Mouse (Mus musculus) lung, embryonic 15.5 days (tissue): ENCODE results near the gene Anp32e. TPM values are rescaled to one million over a fixed set of nuclear protein-coding genes. Genes with fewer than 3 reads are reported as not detected.
A peak's percentile ranks its signal among the peaks of the same experiment; 100 is the strongest.

Source experiments
- ATAC-seq: fragments of 200-750 bp; cut with Nextera tagmentation; 2 replicates; pipeline ENCODE4 v1.8.0; 2017; ENCODE audit warnings: moderate number of reproducible peaks, borderline replicate concordance; ENCODE audit not compliant: low FRiP score, low TSS enrichment; ENCODE audit errors: extremely low read depth
- H3K27ac ChIP-seq: fragments of 300-500 bp; sonication (generic); 2 replicates; pipeline ENCODE4 v1.5.1; 2015; ENCODE audit warnings: moderate library complexity, mild to moderate bottlenecking, inconsistent platforms
- H3K27me3 ChIP-seq: fragments of 300-500 bp; sonication (generic); 2 replicates; pipeline ENCODE4 v1.6.1; 2015; ENCODE audit warnings: inconsistent platforms
- H3K36me3 ChIP-seq: fragments of 300-500 bp; sonication (generic); 2 replicates; pipeline ENCODE4 v1.6.1; 2015; ENCODE audit warnings: inconsistent platforms
- H3K4me1 ChIP-seq: fragments of 300-500 bp; sonication (generic); 2 replicates; pipeline ENCODE4 v1.6.1; 2015; ENCODE audit warnings: inconsistent platforms
- H3K4me2 ChIP-seq: fragments of 300-500 bp; sonication (generic); 2 replicates; pipeline ENCODE4 v1.6.1; 2015; ENCODE audit warnings: inconsistent platforms, mild to moderate bottlenecking, moderate library complexity
- H3K4me3 ChIP-seq: fragments of 300-500 bp; sonication (generic); 2 replicates; pipeline ENCODE4 v1.5.1; 2015; ENCODE audit warnings: mild to moderate bottlenecking, inconsistent platforms
- H3K9ac ChIP-seq: fragments of 300-500 bp; sonication (generic); 2 replicates; pipeline ENCODE4 v1.6.1; 2015; ENCODE audit warnings: inconsistent platforms
- H3K9me3 ChIP-seq: fragments of 300-500 bp; sonication (generic); 2 replicates; pipeline ENCODE4 v1.6.1; 2016; ENCODE audit warnings: inconsistent platforms
- WGBS: fragments of 180-500 bp; shearing (Covaris S2); methylation state at CpG from one replicate; pipeline ENCODE4 v1.1.7; 2015; 5-methylcytosine and 5-hydroxymethylcytosine counted together
- polyA plus RNA-seq: library from polyadenylated mRNA; unstranded; fragments of >200 nt; fragmentation: Nextera tagmentation; extraction: Ambion mirVana; gene quantifications from 2 replicates; pipeline ENCODE4 v1.2.1, GENCODE M21; 2015

The Anp32e gene
- 222 and 233 TPM in 2 replicates for polyA plus RNA-seq

DNA sequence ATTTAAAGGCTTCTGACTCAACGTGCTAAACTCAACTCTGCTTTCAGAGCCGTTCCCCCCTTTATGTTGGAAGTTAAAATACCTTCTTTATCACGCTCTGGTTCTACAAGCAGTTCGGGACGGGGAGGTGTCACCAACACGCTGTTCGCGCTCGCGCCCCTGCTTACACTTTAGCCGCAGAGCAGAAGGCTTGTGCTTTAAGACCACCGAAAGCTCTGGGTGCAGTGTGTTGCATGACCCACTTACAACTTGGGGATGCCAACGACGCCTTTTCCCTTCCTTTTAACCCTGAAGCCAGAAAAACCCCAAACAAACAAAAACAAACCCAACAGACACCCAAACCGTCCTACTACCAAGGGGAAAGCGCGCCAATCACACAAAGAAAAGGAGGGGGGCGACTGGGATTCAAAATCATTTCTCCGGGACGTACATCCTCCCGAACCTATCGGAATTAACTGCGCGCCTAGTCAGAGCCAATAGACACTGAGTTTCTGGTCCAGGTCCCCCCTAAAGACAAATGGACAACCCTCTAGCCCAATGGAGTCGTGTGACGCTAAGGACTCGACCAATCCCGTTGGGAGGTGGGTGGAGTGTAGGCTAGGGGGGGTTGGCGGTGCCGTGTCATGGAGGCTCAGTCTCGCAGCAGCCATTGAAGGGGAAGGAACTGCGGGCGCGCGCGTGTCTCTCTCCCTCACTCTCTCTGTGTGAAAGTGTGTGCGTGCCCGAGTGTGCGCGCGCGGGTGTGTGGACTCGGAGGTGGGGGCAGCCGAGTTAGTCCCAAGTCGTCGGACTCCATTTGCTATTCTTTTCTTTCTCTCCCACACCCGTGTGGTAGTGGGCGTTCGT lies at the start of gene Anp32e:
Gene Anp32e (plus strand): TSS at position 589 of the 846 bp plus-strand sequence.
- Histone ChIP-seq H3K4me3 (peak within 1 kb of the TSS; percentile 74), H3K27ac (peak within 1 kb of the TSS; percentile 89), H3K36me3 (peaks cover 6% of the 10 kb centered on the region), H3K9ac (peak within 1 kb of the TSS; percentile 87), H3K9me3 (no peaks in the 10 kb centered on the region), H3K4me2 (peak within 1 kb of the TSS; percentile 61), H3K27me3 (no peaks in the 10 kb centered on the region), H3K4me1 (peaks cover 17% of the 10 kb centered on the region)
- under 1% methylated on average over 49 of the region's 49 CpGs for WGBS
- peak; percentile 100 for ATAC-seq

GRCm38 (mm10) chr3:95881979-95882815 lies 46.8 kb upstream of the Anp32e start, which contains the start of gene Ciart:
Ciart (minus strand) TSS chr3:95882251.
- peak; percentile 97 for ATAC-seq
- Histone ChIP-seq H3K9me3 (no peaks in the 10 kb centered on the region), H3K4me1 (peaks cover 18% of the 10 kb centered on the region), H3K36me3 (peaks cover 8% of the 10 kb centered on the region; the same call in 1 of the 2 replicates), H3K9ac (peak within 1 kb of the TSS; percentile 30), H3K4me3 (peak within 1 kb of the TSS; percentile 52), H3K27ac (0 out of 2 replicates have a peak within 1 kb of the TSS, but pooled peaks have one; percentile 42), H3K4me2 (peak within 1 kb of the TSS; percentile 99), H3K27me3 (no peaks in the 10 kb centered on the region)
- WGBS: under 1% methylated on average over 59 of the region's 66 CpGs

- H3K27ac ChIP-seq: 0 out of 2 replicates have a peak overlapping the region, but pooled peaks have one; percentile 42
- ATAC-seq: no peak
- H3K4me3 ChIP-seq: peak overlapping the region; percentile 52
- under 1% methylated on average over 23 of the region's 24 CpGs for WGBS
- peaks cover 18% of the 10 kb centered on the region for H3K4me1 ChIP-seq
- no peaks in the 10 kb centered on the region for H3K27me3 ChIP-seq
- H3K9ac ChIP-seq: peak overlapping the region; percentile 20; the same call in 1 of the 2 replicates
- H3K9me3 ChIP-seq: no peaks in the 10 kb centered on the region
- peaks cover 9% of the 10 kb centered on the region; the same call in 1 of the 2 replicates for H3K36me3 ChIP-seq
- H3K4me2 ChIP-seq: peak overlapping the region; percentile 99
Observed at GRCm38 (mm10) chr3:95882816-95883425, 46.1 kb upstream of the Anp32e start.

DNA sequence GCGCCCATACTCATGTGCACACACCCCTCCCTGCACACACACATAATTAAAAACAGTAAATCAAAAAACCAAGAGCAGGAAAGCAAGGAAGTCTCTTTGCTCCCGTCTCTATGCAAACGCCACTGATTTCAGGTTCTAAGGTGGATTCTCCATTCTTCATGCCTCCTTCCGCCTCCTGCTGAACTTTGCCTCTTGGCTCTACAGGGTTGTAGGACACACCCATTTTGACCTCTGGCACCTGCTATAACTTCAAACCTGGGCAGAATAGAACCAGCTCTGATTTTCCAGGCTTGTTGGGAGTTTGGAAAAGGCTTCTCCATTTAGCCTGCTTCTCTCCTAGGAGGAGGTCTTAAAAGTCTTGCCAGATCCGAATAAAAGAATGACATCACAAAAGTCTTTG lies 44.6 kb upstream of the Anp32e start:
- WGBS: 86% methylated on average over 5 of the region's 5 CpGs
- Histone ChIP-seq H3K27ac (no peak overlapping the region), H3K27me3 (no peaks in the 10 kb centered on the region), H3K36me3 (peaks cover 14% of the 10 kb centered on the region; the same call in 1 of the 2 replicates), H3K4me3 (no peak overlapping the region), H3K9ac (no peak overlapping the region), H3K9me3 (no peaks in the 10 kb centered on the region), H3K4me2 (no peak overlapping the region), H3K4me1 (peaks cover 18% of the 10 kb centered on the region)
- no peak for ATAC-seq

DNA sequence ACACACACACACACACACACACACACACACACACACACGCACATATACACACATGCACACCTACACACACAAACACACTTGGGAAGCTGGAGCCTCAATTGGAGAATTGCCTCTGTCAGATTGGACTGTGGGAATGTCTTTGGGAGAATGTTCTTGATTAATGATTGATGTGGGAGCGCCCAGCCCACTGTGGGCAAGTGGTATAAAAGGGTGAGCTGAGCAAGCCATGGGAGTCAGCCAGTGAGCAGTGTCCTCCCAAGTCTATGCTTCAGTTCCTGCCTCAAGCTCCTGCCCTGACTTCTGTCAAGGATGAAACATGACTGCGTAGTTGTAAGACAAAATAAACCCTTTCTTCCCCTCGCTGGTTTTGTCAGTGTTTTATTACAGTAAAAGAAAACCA lies 41.5 kb upstream of the Anp32e start:
- Histone ChIP-seq H3K4me1 (peaks cover 24% of the 10 kb centered on the region), H3K9ac (no peak overlapping the region), H3K4me3 (no peak overlapping the region), H3K9me3 (no peaks in the 10 kb centered on the region), H3K27ac (no peak overlapping the region), H3K36me3 (peaks cover 14% of the 10 kb centered on the region; the same call in 1 of the 2 replicates), H3K4me2 (no peak overlapping the region), H3K27me3 (no peaks in the 10 kb centered on the region)
- WGBS: 66% methylated on average over 4 of the region's 4 CpGs
- ATAC-seq: no peak

DNA sequence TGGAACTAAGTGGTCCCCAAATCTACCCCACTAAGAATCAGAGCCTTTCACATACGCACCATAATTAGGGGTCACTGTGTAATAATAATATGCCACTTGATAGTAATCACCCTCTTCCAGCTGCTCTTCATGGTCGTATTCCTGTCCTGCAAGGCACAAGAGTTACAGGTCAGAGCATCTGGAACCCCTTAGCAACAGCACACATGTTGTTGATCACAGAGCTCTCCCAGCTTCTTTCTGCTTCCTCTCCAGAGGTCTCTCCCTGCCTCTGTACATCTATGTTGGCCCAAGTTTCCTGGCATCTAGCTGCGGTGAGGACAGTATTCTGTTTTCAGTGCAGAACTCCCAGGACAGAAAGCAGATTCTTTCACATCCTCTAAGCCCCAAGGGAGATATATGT lies 39.4 kb upstream of the Anp32e start:
- H3K9me3 ChIP-seq: no peaks in the 10 kb centered on the region
- peaks cover 20% of the 10 kb centered on the region for H3K4me1 ChIP-seq
- peak overlapping the region; percentile 55; the same call in 1 of the 2 replicates for H3K4me2 ChIP-seq
- H3K9ac ChIP-seq: no peak overlapping the region
- 65% methylated on average over 3 of the region's 3 CpGs for WGBS
- no peaks in the 10 kb centered on the region for H3K27me3 ChIP-seq
- no peak overlapping the region for H3K4me3 ChIP-seq
- H3K27ac ChIP-seq: no peak overlapping the region
- no peak for ATAC-seq
- peaks cover 10% of the 10 kb centered on the region; the same call in 1 of the 2 replicates for H3K36me3 ChIP-seq

- 14% methylated on average over 12 of the region's 12 CpGs for WGBS
- H3K36me3 ChIP-seq: peaks cover 6% of the 10 kb centered on the region; the same call in 1 of the 2 replicates
- H3K27me3 ChIP-seq: no peaks in the 10 kb centered on the region
- peak within 1 kb of the TSS; percentile 93 for H3K27ac ChIP-seq
- peak within 1 kb of the TSS; percentile 55 for H3K4me2 ChIP-seq
- H3K4me3 ChIP-seq: peak within 1 kb of the TSS; percentile 71
- ATAC-seq: peak; percentile 36; the same call in 1 of the 2 replicates
- peaks cover 28% of the 10 kb centered on the region for H3K4me1 ChIP-seq
- H3K9ac ChIP-seq: peak within 1 kb of the TSS; percentile 30
- H3K9me3 ChIP-seq: no peaks in the 10 kb centered on the region
Observed at GRCm38 (mm10) chr3:95891211-95892065, 37.6 kb upstream of the Anp32e start, which contains the start of gene BC028528. BC028528 (minus strand) TSS chr3:95892005.

DNA sequence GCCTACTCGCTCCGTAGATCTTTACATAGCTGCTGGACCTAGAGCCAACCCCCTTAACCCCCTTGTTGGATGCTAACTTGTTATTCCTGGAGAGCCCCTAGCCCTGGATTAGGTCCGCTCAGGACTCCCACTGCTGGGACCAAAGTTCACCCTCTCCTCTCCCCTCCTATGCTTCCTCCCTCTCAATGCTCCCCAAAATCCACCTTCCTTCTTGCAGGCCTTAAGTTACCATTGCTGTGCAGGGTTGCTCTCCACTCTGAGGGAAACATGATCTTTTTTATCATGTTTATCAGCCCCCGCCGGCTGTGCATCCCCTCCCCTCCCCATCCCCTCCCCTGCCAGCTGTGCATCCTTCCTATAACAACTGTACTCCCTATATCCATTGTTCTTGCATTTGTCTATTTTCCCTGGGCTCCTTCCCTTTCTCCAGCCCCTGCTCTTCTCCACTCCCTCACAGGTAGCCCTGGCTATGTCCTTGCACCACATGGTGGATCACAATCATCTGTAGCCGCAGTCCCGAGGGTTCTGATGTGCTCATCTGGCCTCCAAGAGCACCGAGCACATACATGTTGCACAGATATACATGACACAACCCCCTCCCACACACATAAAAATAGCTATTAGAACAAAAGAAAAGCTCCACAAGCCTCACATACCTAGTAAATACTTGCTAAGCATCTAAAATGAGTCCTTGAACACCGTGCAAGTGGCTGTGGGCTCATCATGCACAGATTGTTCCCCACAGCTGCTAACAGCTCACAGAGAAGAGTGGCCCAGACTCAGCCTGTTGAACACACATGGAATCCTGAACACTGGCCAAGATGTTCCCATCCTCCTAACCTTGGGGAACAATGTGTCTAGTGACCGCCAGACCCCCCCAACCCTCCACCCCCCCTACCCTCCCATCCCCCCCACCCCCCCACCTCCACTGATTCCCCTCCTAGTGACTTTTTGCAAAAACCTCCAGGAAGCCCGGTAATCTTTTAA lies 36.7 kb upstream of the Anp32e start:
- H3K4me3 ChIP-seq: peak overlapping the region; percentile 71
- H3K4me1 ChIP-seq: peaks cover 28% of the 10 kb centered on the region
- H3K9ac ChIP-seq: peak overlapping the region; percentile 14
- peak overlapping the region; percentile 55 for H3K4me2 ChIP-seq
- H3K9me3 ChIP-seq: no peaks in the 10 kb centered on the region
- no peaks in the 10 kb centered on the region for H3K27me3 ChIP-seq
- ATAC-seq: no peak
- peak overlapping the region; percentile 93 for H3K27ac ChIP-seq
- 23% methylated on average over 11 of the region's 11 CpGs for WGBS
- H3K36me3 ChIP-seq: peaks cover 6% of the 10 kb centered on the region; the same call in 1 of the 2 replicates

DNA sequence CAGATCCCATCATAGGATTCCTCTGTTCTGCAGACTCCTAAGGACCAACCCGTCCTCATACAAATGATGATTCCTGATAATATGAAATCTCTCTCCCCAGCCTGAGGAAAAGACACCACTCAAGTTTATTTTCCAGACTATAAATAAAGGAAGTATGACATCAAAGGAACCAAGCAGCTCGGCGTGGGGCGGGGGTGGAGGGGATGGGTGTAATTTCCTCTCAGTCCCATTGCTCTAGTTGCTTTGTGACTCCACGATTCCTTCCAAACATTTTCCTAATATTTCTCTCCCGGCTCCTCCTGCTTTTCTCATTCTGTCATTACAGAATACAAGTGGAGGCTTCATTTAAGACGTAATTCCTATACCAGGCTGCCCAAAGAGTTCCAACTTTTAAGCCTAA lies 35.9 kb upstream of the Anp32e start:
- Histone ChIP-seq H3K27me3 (no peaks in the 10 kb centered on the region), H3K27ac (peak overlapping the region; percentile 93), H3K4me3 (peak overlapping the region; percentile 71), H3K36me3 (peaks cover 10% of the 10 kb centered on the region), H3K4me1 (peaks cover 28% of the 10 kb centered on the region), H3K9ac (peak overlapping the region; percentile 37; the same call in 1 of the 2 replicates), H3K4me2 (peak overlapping the region; percentile 55), H3K9me3 (no peaks in the 10 kb centered on the region)
- 13% methylated on average over 7 of the region's 7 CpGs for WGBS
- ATAC-seq: peak; percentile 39; the same call in 1 of the 2 replicates
